Mouse (Mus musculus) skeletal muscle tissue, adult 2 months (tissue): ENCODE data around the gene Mcfd2.
A peak's percentile ranks its signal among the peaks of the same experiment; 100 is the strongest.

Source experiments
- DNase-seq: peaks from one replicate; pipeline ENCODE4 v3.0.0-alpha.2; 2012; ENCODE audit warnings: low read depth, low spot score

Gene Mcfd2

GRCm38 (mm10) chr17:87236725-87237650, 28.7 kb downstream of the Mcfd2 start:
- no peak for DNase-seq

DNA sequence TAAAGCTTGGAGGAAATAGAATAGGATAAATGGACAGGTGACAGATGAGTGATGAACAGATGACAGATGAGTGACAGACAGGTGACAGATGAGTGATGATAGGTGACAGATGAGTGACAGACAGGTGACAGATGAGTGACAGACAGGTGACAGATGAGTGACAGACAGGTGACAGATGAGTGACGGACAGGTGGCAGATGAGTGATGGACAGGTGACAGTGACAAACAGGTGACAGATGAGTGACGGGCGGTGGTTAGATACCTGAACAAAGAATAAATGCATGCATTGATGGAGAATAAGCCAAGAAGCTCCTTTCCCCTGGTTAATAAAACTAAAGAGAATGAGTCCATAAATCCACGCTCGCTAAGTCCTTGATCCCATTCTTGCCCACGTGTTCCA, 30.7 kb downstream of the Mcfd2 start:
- DNase-seq = no peak

DNA sequence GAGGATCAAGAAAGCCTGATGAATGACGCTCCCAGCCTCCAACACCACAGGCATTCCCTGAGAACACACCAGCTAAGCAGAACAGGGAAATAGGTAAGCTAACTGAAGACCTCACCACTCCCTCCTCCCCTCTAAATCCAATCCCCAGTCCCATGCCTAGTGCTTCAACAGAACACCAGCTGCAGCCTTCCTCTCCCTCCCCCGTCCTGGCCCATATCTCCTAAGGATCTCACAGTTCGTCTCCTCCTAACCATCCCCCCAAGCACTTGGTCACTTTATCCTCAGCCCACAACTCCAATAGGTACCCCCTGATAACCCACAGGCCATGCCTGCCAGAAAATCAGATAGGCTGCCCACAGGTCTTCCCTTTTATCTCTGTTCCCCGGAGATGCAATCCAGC, 37.9 kb downstream of the Mcfd2 start:
- no peak for DNase-seq

GRCm38 (mm10) chr17:87226079-87226640, 39.6 kb downstream of the Mcfd2 start:
- DNase-seq = no peak

DNA sequence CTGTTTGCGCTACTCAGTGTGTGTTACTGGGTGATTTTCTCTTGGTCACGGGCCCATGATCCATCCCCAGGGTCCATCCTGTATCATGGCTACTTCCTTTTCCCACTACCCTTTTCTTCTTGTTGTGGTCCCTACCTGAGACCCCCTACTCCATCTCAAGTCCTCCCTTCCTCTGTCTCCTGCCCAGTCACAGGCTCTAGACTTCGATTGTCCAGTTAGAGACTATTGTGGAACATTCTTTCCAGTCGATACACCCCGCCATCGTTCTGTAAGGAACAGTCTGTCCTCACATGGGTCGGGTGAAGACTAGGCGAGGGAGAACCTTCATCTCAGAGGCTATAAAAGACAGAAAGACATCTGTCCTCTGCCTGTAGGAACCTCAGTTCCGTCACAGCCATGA, 40.4 kb downstream of the Mcfd2 start:
- DNase-seq = no peak

GRCm38 (mm10) chr17:87224461-87224860, 41.3 kb downstream of the Mcfd2 start:
- DNase-seq = no peak

DNA sequence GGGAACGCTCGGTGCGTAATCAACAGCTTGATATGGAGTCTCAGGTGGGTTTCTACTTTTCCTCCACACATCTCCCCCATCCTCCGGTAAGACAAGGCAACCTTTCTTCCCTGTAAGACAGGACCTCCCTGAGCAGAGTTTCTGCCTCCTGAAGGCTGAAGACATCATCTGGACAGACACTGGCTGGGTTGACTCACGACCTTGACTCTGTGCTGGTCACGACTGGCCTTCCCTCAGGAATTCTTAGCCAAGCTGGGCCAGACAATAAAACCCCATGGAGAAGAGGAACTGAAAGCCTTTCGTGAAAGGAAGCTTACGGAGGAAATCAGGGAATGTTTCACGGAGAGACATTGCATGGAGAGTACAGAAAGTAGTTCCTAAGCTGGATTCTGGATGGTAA, 46.3 kb downstream of the Mcfd2 start:
- no peak for DNase-seq

DNA sequence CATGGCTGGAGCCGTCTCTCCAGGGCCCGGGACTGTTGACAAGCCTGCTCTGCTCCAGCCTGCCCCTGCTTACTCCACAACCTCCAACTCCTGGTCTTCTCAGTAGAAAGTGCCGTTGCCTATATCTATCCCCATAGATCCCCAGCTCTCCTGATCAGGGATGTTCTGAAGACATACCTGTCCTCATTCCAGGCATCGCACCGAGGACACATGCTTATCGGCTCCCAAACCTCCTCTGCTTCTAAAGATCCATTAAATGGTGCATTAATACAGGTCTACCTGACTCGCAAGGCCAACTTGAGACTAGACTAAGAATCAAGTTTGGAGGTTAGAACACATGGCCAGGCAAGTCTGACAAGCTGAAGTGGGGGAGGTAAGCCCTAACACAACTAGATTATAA, 51.2 kb downstream of the Mcfd2 start:
- no peak for DNase-seq

- DNase-seq = no peak
Observed at GRCm38 (mm10) chr17:87210525-87210924, 55.2 kb downstream of the Mcfd2 start.

DNA sequence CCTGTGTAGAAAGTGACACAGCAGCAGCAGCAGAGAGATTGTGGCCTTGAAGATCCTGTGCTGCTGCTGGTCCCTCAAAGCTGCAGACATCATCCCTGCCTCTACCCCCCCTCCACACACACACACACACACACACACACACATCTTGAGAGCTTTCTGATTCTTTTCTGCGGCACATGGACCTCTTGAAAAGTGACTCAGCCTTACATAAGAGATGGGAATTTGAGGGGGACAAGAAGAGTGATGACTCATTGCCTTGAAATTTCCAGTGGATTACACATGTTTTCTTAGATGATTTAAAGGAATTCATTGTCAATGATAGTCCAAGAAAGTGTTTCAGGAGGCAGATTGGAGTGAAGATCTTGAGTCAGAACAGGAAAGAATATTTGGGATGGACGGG, 58.9 kb downstream of the Mcfd2 start:
- DNase-seq = peak; percentile 68
